Mouse (Mus musculus) E14TG2a.4 (cell line): ENCODE measurements around the gene Edc4.

ENCODE experiments used
- CTCF ChIP-seq: conservative IDR thresholded peaks from 2 replicates; pipeline ENCODE4 v1.5.1; 2014; ENCODE audit warnings: low read length
- NANOG ChIP-seq: IDR thresholded peaks from 2 replicates; pipeline ENCODE4 v1.6.1; 2014; ENCODE audit warnings: borderline replicate concordance, low read length, mixed read lengths
- POU5F1 ChIP-seq: IDR thresholded peaks from 2 replicates; pipeline ENCODE4 v1.6.1; 2014; ENCODE audit warnings: low read length, borderline replicate concordance

- TF ChIP-seq CTCF (no peak), POU5F1 (no peak), NANOG (no peak)
These were observed 61.9 kb downstream of the Edc4 start for GRCm38 (mm10) chr8:105942542-105942941.
